Mouse (Mus musculus): Measurements from ENCODE around the gene Zbtb17.

DNA sequence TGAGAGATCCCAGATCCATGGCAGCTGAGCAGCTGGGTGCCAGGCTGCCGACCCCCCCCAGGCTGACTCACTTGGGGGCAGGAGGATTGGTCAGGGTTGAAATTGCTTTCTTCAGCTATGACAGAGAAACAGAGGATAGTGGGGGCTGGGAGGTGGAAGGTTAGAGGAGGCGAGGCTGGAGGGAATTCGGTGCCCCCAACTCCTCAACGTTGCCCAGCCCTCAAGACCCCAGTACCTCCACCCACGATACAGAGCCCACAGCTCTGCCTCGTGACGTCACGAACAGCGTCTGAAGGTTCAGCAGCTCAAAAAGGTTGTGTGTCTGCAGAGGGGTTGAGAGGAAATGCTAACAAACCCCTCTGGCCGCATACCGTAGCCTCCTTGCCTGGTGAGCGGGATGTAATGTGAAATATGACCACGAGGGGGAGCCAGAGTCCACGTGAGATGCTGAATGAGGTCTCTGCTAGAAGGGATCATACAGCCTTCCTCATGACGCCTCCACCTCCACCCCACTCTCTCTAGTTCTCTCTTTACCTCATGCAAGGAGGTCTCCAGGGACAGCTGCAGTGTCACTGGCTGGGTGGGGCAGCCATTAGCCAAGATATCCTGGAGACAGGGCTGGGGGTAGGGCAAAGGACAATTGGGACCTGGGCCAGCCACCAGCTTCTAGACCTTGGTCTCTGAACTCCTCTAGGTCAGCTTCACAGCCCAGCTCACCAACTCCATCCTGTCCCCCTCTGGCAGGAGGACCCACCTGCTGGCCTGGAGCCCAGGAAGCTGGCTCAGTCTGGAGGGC, 39.7 kb upstream of the Zbtb17 start:
- no peak for TF ChIP-seq GATA1 (IDR thresholded peaks at IDR 0.05; ENCODE audit: low read length)
- no peak for TF ChIP-seq TAL1 (IDR thresholded peaks at IDR 0.05; ENCODE audit: low read length)
